Mouse (Mus musculus): ENCODE measurements around the gene Cldn34b2. TPM values are rescaled to one million over a fixed set of nuclear protein-coding genes. Genes with fewer than 3 reads are reported as not detected.

Gene Cldn34b2
- not detected in 2 replicates for polyA plus RNA-seq (2021; fragmentation: Nextera tagmentation)
- long read RNA-seq, experiment 1, result 0 reads
- long read RNA-seq, experiment 2, result 0 reads

GRCm38 (mm10) chrX:155128312-155128711, at the start of gene Cldn34b2:
TSS of gene Cldn34b2 (minus strand) at chrX:155128412.

DNA sequence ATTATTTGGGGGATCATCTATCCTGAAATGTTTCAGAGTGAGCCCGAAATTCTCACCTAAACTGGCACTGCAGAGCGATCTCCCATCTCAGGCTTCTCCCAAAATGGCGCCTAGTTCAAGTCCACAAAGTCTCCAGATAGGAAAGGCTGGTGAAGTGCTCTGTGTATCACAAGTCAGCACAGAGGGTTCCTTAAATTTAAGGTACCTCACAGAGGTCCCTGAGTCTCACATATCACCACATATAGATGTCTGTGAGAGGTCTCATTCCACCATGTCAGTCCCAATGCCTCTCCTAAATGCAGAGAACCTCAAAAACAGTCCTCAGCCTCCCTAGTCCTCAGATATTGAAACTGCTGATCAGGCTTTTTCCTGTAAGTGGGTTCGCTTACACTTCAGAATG, 34.6 kb downstream of the Cldn34b2 start, which contains the start of gene Magea2:
Gene Magea2, minus strand, starts transcription at position 101 of the 400 bp plus-strand sequence.

GRCm38 (mm10) chrX:155089693-155090092, 38.5 kb downstream of the Cldn34b2 start, which contains the start of gene Magea1:
TSS of gene Magea1 (minus strand) at chrX:155089793.

Other genes starting within 250 kb of the Cldn34b2 start
- not detected in 2 replicates for gene Cldn34b1, start 238.1 kb downstream of the Cldn34b2 start, polyA plus RNA-seq (2021; fragmentation: Nextera tagmentation)
- gene Magea6, start 192.4 kb downstream of the Cldn34b2 start, polyA plus RNA-seq (2021; fragmentation: Nextera tagmentation), result not detected in 2 replicates
- not detected in 2 replicates for gene Magea3, start 178.9 kb downstream of the Cldn34b2 start, polyA plus RNA-seq (2021; fragmentation: Nextera tagmentation)
- gene Magea8, start 132.6 kb downstream of the Cldn34b2 start, polyA plus RNA-seq (2021; fragmentation: Nextera tagmentation), result not detected in 2 replicates
- gene Magea5, start 65.3 kb downstream of the Cldn34b2 start, polyA plus RNA-seq (2021; fragmentation: Nextera tagmentation), result not detected in 2 replicates
- gene Magea1, start 38.6 kb downstream of the Cldn34b2 start, polyA plus RNA-seq (2021; fragmentation: Nextera tagmentation), result not detected in 2 replicates
- not detected in 2 replicates for gene Magea2, start 34.7 kb downstream of the Cldn34b2 start, polyA plus RNA-seq (2021; fragmentation: Nextera tagmentation)
- 105 and 132 TPM in 2 replicates for gene Sat1, start 88.0 kb upstream of the Cldn34b2 start, polyA plus RNA-seq (2021; fragmentation: Nextera tagmentation)
- 22.8 and 28.8 TPM in 2 replicates for gene Acot9, start 134.0 kb upstream of the Cldn34b2 start, polyA plus RNA-seq (2021; fragmentation: Nextera tagmentation)
- gene Prdx4, start 212.3 kb upstream of the Cldn34b2 start, polyA plus RNA-seq (2021; fragmentation: Nextera tagmentation), result 66.4 and 73.3 TPM in 2 replicates

Measured in left cerebral cortex, adult 6 months (tissue).